Mouse (Mus musculus) hindbrain, embryonic 14.5 days (tissue): ENCODE data around the gene Nosip. TPM values are rescaled to one million over a fixed set of nuclear protein-coding genes. Genes with fewer than 3 reads are reported as not detected.

Experiments
- ATAC-seq: fragments of 200-750 bp; cut with Nextera tagmentation; 2 replicates; pipeline ENCODE4 v1.8.0; 2017; ENCODE audit warnings: moderate number of reproducible peaks, mild to moderate bottlenecking, moderate TSS enrichment, moderate library complexity; ENCODE audit not compliant: low FRiP score
- DNase-seq: peaks from one replicate; pipeline ENCODE4 v3.0.0-alpha.2; 2015; ENCODE audit warnings: low spot score
- H3K27ac ChIP-seq: fragments of 300-500 bp; sonication (generic); 2 replicates; pipeline ENCODE4 v1.5.1; 2014; ENCODE audit warnings: mild to moderate bottlenecking, moderate library complexity
- H3K27me3 ChIP-seq: fragments of 300-500 bp; sonication (generic); 2 replicates; pipeline ENCODE4 v1.6.1; 2014; ENCODE audit warnings: mild to moderate bottlenecking, low read length, mixed read lengths; ENCODE audit not compliant: control insufficient read depth, insufficient read depth
- H3K36me3 ChIP-seq: fragments of 300-500 bp; sonication (generic); replicated peaks from 2 replicates; pipeline ENCODE4 v1.6.1; 2014; ENCODE audit not compliant: control insufficient read depth, insufficient read depth
- H3K4me1 ChIP-seq: fragments of 300-500 bp; sonication (generic); replicated peaks from 2 replicates; pipeline ENCODE4 v1.6.1; 2014; ENCODE audit warnings: antibody characterized with exemption, low read length, mixed read lengths; ENCODE audit not compliant: control insufficient read depth, insufficient read depth
- H3K4me2 ChIP-seq: fragments of 300-500 bp; sonication (generic); replicated peaks from 2 replicates; pipeline ENCODE4 v1.6.1; 2014; ENCODE audit warnings: mild to moderate bottlenecking, moderate library complexity
- H3K4me3 ChIP-seq: fragments of 300-500 bp; sonication (generic); replicated peaks from 2 replicates; pipeline ENCODE4 v1.5.1; 2014; ENCODE audit warnings: mild to moderate bottlenecking, low read length
- H3K9ac ChIP-seq: fragments of 300-500 bp; sonication (generic); 2 replicates; pipeline ENCODE4 v1.6.1; 2014
- H3K9me3 ChIP-seq: fragments of 300-500 bp; sonication (generic); 2 replicates; pipeline ENCODE4 v1.6.1; 2016; ENCODE audit warnings: low read length; ENCODE audit not compliant: control insufficient read depth
- WGBS: fragments of 180-500 bp; shearing (Covaris S2); extraction: QIAGEN DNeasy Blood & Tissue Kit; methylation state at CpG from one replicate; pipeline ENCODE4 v1.1.7; 2014; 5-methylcytosine and 5-hydroxymethylcytosine counted together
- polyA plus RNA-seq: library from polyadenylated mRNA; unstranded; fragments of >200 nt; fragmentation: Nextera tagmentation; extraction: Ambion mirVana; gene quantifications from 2 replicates; pipeline ENCODE4 v1.2.1, GENCODE M21; 2014

Nosip gene
- polyA plus RNA-seq, 1 experiment from 2014 or later, result 62.1 TPM

DNA sequence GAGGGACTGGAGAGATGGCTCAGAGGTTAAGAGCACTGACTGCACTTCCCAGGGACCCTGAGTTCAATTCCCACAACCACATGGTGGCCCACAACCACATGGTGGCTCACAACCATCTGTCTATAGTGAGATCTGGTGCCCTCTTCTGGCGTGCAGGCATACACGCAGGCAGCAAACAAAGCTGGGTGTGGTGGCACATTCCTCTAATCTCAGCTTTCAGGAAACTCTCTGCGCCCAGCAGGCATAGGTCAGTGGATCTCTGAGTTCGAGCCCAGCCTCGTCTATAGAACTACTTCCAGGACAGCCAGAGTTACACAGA, 5.7 kb downstream of the Nosip start:
- Histone ChIP-seq H3K36me3 (no peaks in the 10 kb centered on the region), H3K27ac (no peak overlapping the region), H3K27me3 (no peaks in the 10 kb centered on the region), H3K9ac (no peak overlapping the region), H3K4me1 (peaks cover 6% of the 10 kb centered on the region; the same call in 1 of the 2 replicates), H3K4me2 (no peak overlapping the region), H3K9me3 (no peaks in the 10 kb centered on the region), H3K4me3 (no peak overlapping the region)
- 32% methylated on average over 5 of the region's 5 CpGs for WGBS
- ATAC-seq, result no peak
- no peak for DNase-seq

DNA sequence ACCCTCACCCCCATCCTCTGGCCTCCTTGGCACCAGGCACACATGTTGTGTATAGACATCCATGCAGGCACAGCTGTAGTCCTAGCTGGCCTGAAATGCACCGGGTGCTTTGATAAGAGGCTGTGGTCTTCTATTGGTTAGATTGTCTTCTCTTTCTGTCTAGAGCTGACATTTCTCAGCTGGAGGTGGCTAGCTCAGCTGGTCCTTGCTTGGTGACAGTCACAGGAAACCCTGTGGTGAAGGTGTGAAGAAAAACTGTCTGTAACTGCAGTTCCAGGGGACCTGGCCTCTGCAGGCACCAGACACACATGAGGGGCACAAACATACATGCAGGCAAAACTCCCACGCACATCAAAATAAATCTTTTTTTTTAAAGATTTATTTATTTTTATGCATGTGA, 7.4 kb downstream of the Nosip start:
- ATAC-seq (no peak), DNase-seq (no peak)
- Histone ChIP-seq H3K9me3 (no peaks in the 10 kb centered on the region), H3K27me3 (no peaks in the 10 kb centered on the region), H3K36me3 (0 out of 2 replicates have a peak, but pooled peaks cover under 1% of the 10 kb centered on the region), H3K4me3 (no peak overlapping the region), H3K27ac (no peak overlapping the region), H3K4me2 (no peak overlapping the region), H3K9ac (no peak overlapping the region), H3K4me1 (no peaks in the 10 kb centered on the region)
- WGBS, result 98% methylated on average over 2 of the region's 2 CpGs

DNA sequence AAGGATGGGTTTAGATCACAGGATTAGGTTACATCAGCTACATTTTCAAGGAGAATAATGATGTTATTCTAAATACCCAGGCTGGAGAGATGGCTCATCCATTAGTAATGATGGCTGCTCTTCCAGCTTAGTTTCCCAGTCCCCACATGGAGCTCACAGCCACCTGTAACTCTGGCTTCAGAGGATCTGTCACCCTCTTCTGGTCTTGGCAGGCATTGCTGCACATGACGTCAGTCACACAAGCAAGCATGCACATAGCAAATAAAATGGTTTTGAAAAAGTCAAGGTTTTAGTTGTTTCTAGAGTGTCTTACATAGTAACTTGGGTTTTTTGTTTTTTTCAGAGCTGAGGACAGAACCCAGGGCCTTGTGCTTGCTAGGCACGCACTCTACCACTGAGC, 10.0 kb downstream of the Nosip start:
- WGBS, result 80% methylated on average over 2 of the region's 2 CpGs
- ATAC-seq, result no peak

DNA sequence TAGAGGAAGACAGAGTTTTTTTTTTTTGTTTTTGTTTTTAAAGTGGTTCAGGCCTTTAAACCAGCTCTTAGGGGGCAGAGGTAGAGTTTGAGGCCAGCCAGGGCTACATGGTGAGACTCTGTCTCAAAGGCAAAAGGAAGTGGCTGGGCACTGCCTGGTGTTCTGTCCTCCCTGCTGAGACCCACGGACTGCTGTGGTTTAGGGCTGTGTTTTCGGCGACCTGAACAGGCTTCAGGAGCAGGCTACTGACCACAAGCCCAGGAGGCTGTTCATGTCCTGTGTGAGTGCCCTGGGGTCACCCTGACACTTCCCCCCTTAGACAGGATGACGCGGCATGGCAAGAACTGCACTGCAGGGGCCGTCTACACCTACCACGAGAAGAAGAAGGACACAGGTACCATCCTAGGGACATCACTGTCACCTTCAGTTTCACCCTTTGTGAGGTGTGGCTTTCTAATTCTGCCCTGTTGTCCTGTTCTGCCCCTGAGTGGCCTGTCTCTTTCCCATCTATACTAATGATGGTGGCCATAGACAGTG, 11.0 kb downstream of the Nosip start:
- WGBS, result 78% methylated on average over 7 of the region's 7 CpGs
- no peak for DNase-seq

More for the DNA sequence above, 10.0 kb downstream of the Nosip start:
- H3K9me3 ChIP-seq, result no peaks in the 10 kb centered on the region
- H3K4me1 ChIP-seq, result no peaks in the 10 kb centered on the region
- no peak for DNase-seq
- no peak overlapping the region for H3K9ac ChIP-seq
- no peaks in the 10 kb centered on the region for H3K27me3 ChIP-seq
- H3K36me3 ChIP-seq, result peaks cover 12% of the 10 kb centered on the region; the same call in 1 of the 2 replicates
- H3K4me2 ChIP-seq, result no peak overlapping the region
- H3K27ac ChIP-seq, result no peak overlapping the region
- no peak overlapping the region for H3K4me3 ChIP-seq

DNA sequence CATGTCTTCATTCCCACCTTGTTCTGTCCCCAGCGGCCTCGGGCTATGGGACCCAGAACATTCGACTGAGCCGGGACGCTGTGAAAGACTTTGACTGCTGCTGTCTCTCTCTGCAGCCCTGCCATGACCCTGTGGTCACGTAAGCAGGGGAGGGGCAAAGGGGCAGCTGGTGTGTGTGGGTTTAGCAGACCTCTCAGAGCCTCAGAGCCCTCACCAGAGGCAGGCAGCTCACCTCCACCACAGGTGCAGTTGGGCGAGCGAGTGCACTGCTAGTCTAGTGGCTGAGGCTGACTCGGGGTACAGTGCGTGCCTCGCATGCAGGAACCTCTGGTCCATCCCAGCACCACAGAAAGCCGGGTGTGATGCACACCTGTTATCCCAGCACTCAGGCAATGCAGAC, 11.7 kb downstream of the Nosip start:
- no peak for DNase-seq
- H3K9ac ChIP-seq, result no peak overlapping the region
- no peaks in the 10 kb centered on the region for H3K4me1 ChIP-seq
- no peaks in the 10 kb centered on the region for H3K27me3 ChIP-seq
- no peak overlapping the region for H3K4me3 ChIP-seq
- H3K9me3 ChIP-seq, result no peaks in the 10 kb centered on the region
- no peak for ATAC-seq
- peaks cover 18% of the 10 kb centered on the region; the same call in 1 of the 2 replicates for H3K36me3 ChIP-seq
- no peak overlapping the region for H3K27ac ChIP-seq
- 90% methylated on average over 12 of the region's 12 CpGs for WGBS
- H3K4me2 ChIP-seq, result no peak overlapping the region

More for the DNA sequence above, 11.0 kb downstream of the Nosip start:
- H3K27ac ChIP-seq, result no peak overlapping the region
- no peak overlapping the region for H3K4me3 ChIP-seq
- H3K4me2 ChIP-seq, result no peak overlapping the region
- no peaks in the 10 kb centered on the region for H3K27me3 ChIP-seq
- no peak for ATAC-seq
- H3K36me3 ChIP-seq, result peaks cover 18% of the 10 kb centered on the region; the same call in 1 of the 2 replicates
- no peaks in the 10 kb centered on the region for H3K9me3 ChIP-seq
- H3K9ac ChIP-seq, result no peak overlapping the region
- no peaks in the 10 kb centered on the region for H3K4me1 ChIP-seq

DNA sequence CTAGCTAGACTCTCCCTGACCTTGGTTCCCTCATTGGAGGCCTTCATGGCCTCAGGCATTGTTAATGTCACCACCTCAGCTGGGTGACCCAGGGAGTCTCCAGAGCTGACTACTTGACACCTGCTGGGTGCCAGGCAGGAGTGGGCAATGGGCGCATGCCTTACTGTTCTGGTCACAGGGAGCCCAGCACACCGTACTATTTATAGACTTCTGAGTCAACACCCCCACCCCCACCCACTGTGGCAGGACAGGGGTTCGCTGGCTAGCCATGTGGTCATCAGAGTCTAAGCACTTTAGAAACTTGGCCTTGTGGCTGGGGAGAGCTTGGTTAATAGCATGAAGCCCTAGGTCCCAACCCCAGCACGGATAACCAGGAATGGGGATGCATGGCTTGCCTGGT, 13.2 kb downstream of the Nosip start:
- 89% methylated on average over 4 of the region's 4 CpGs for WGBS
- Histone ChIP-seq H3K9ac (no peak overlapping the region), H3K9me3 (no peaks in the 10 kb centered on the region), H3K4me1 (no peaks in the 10 kb centered on the region), H3K27me3 (no peaks in the 10 kb centered on the region), H3K36me3 (peaks cover 18% of the 10 kb centered on the region; the same call in 1 of the 2 replicates), H3K4me2 (no peak overlapping the region), H3K27ac (no peak overlapping the region), H3K4me3 (no peak overlapping the region)
- DNase-seq (no peak), ATAC-seq (no peak)

DNA sequence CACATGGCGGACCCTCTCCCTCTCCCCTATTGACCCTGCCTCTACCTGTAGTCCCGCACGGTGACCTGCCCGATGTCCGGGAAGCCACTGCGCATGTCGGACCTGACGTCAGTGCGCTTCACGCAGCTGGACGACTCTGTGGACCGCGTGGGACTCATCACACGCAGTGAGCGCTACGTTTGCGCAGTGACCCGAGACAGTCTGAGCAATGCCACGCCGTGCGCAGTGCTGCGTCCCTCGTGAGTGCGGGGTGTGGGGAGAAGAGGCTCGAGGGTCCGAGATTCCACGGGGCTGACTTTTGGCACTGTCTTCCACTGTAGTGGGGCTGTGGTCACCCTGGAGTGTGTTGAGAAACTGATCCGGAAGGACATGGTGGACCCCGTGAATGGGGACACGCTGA, 14.3 kb downstream of the Nosip start:
- no peak for ATAC-seq
- no peak for DNase-seq
- 91% methylated on average over 30 of the region's 30 CpGs for WGBS

DNA sequence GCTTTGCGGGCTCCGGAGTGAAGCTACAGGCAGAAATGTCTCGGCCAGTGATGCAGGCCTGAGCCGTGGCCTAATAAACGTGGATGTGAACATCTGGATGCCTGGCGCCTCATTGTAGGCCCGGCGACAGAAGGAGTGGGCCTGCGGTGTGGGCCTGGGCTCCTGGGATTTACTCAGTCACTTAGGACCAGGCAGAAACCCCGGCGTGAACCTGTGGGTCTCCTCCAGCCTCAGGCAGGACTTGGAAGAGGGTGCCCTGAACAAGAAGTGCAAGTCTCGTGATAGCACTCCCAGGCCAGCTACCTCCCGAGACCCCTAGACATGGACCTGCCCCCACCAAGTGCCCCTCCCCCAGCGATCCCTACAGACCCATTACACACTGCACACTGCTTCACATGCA, 15.1 kb downstream of the Nosip start:
- no peaks in the 10 kb centered on the region for H3K4me1 ChIP-seq
- peaks cover 18% of the 10 kb centered on the region; the same call in 1 of the 2 replicates for H3K36me3 ChIP-seq
- no peak overlapping the region for H3K4me3 ChIP-seq
- ATAC-seq (no peak), DNase-seq (no peak)
- H3K9me3 ChIP-seq, result no peaks in the 10 kb centered on the region
- no peak overlapping the region for H3K4me2 ChIP-seq
- H3K27me3 ChIP-seq, result no peaks in the 10 kb centered on the region
- WGBS, result 88% methylated on average over 14 of the region's 14 CpGs
- H3K27ac ChIP-seq, result no peak overlapping the region
- H3K9ac ChIP-seq, result no peak overlapping the region

More for the DNA sequence above, 14.3 kb downstream of the Nosip start:
- no peak overlapping the region for H3K4me3 ChIP-seq
- H3K27ac ChIP-seq, result no peak overlapping the region
- H3K4me2 ChIP-seq, result no peak overlapping the region
- H3K36me3 ChIP-seq, result peaks cover 18% of the 10 kb centered on the region; the same call in 1 of the 2 replicates
- H3K4me1 ChIP-seq, result no peaks in the 10 kb centered on the region
- H3K27me3 ChIP-seq, result no peaks in the 10 kb centered on the region
- H3K9me3 ChIP-seq, result no peaks in the 10 kb centered on the region
- no peak overlapping the region for H3K9ac ChIP-seq

DNA sequence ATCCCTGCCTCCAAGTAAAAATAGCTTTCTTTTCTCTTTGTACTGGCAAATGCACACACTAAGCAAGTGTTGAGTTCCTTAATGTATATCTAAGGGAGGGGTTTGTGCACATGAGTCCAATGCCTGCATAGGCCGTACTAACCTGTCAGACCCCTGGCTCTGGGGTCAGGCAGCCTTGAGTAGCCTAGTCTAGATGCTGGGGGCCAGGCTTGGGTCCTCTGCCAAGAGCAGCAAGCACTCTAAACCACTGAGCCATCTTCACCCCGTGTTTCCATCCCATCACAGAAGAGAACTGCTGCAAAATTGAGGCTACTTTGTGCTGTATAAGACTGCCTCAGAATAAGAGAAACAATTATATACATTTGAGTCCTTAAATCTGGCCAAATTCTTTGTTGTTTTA, 15.6 kb downstream of the Nosip start:
- Histone ChIP-seq H3K9ac (no peak overlapping the region), H3K36me3 (peaks cover 18% of the 10 kb centered on the region; the same call in 1 of the 2 replicates), H3K27me3 (no peaks in the 10 kb centered on the region), H3K4me2 (no peak overlapping the region), H3K4me3 (no peak overlapping the region), H3K9me3 (no peaks in the 10 kb centered on the region), H3K4me1 (no peaks in the 10 kb centered on the region), H3K27ac (no peak overlapping the region)
- ATAC-seq, result no peak
- DNase-seq, result no peak
- 98% methylated on average over 2 of the region's 2 CpGs for WGBS

DNA sequence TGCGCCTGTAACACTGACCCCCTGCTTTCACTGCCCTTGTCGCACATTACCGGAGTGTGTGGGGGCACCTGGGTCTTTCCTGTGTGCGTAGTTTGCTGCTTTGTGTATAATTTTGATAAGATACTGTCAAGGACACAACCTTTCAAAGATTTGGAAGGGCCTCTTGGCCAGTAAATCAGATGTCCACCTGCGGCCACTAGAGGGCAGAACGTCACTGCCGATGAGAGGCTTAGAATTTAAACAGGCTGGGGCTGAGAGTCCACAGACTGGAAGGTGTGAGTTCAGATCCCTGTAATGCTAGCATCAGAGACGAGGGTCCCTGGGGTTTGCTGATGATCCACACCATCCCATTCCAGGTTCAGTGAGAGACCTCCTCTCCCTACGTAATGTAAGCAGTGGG, 16.3 kb downstream of the Nosip start:
- no peak for ATAC-seq
- peaks cover 18% of the 10 kb centered on the region; the same call in 1 of the 2 replicates for H3K36me3 ChIP-seq
- no peaks in the 10 kb centered on the region for H3K4me1 ChIP-seq
- no peak overlapping the region for H3K4me3 ChIP-seq
- no peaks in the 10 kb centered on the region for H3K9me3 ChIP-seq
- H3K27ac ChIP-seq, result no peak overlapping the region
- no peak overlapping the region for H3K9ac ChIP-seq
- WGBS, result 39% methylated on average over 9 of the region's 9 CpGs
- peak; percentile 73 for DNase-seq
- no peaks in the 10 kb centered on the region for H3K27me3 ChIP-seq
- no peak overlapping the region for H3K4me2 ChIP-seq
